Mouse (Mus musculus) cerebellum, adult 8-10 months (tissue): ENCODE data around the gene Tab3.
A peak's percentile ranks its signal among the peaks of the same experiment; 100 is the strongest.

Source experiments
- DNase-seq: peaks from one replicate; pipeline ENCODE4 v3.0.0; 2022

Gene Tab3

GRCm38 (mm10) chrX:85573532-85574181 is at the start of gene Tab3:
Tab3 (plus strand) TSS chrX:85574022.
- DNase-seq: peak; percentile 92

GRCm38 (mm10) chrX:85525545-85525944 is 48.3 kb upstream of the Tab3 start:
- no peak for DNase-seq

GRCm38 (mm10) chrX:85526263-85527019 is 47.4 kb upstream of the Tab3 start:
- DNase-seq: no peak

GRCm38 (mm10) chrX:85558931-85559330 is 14.9 kb upstream of the Tab3 start:
- DNase-seq: no peak

GRCm38 (mm10) chrX:85566256-85566655 is 7.6 kb upstream of the Tab3 start:
- no peak for DNase-seq

- DNase-seq: no peak
Measured at GRCm38 (mm10) chrX:85574182-85574541, 340 bp downstream of the Tab3 start.

GRCm38 (mm10) chrX:85576310-85576709 is 2.5 kb downstream of the Tab3 start:
- DNase-seq: no peak

- DNase-seq: no peak
Measured at GRCm38 (mm10) chrX:85580768-85581167, 6.9 kb downstream of the Tab3 start.

- DNase-seq: no peak
Measured at GRCm38 (mm10) chrX:85582517-85582916, 8.7 kb downstream of the Tab3 start.

GRCm38 (mm10) chrX:85585575-85585974 is 11.8 kb downstream of the Tab3 start:
- DNase-seq: no peak

- DNase-seq: no peak
Measured at GRCm38 (mm10) chrX:85614701-85615100, 40.9 kb downstream of the Tab3 start.

GRCm38 (mm10) chrX:85646204-85646777 is 72.5 kb downstream of the Tab3 start:
- peak; percentile 15 for DNase-seq

GRCm38 (mm10) chrX:85676808-85677207 is 103.0 kb downstream of the Tab3 start:
- peak; percentile 23 for DNase-seq

GRCm38 (mm10) chrX:85682125-85682524 is 108.3 kb downstream of the Tab3 start:
- no peak for DNase-seq

GRCm38 (mm10) chrX:85683723-85684122 is 109.9 kb downstream of the Tab3 start:
- DNase-seq: no peak
